Mouse (Mus musculus) MEL (cell line): Measurements from ENCODE around the gene Arhgap28. TPM values are rescaled to one million over a fixed set of nuclear protein-coding genes. Genes with fewer than 3 reads are reported as not detected.

ENCODE experiments used
- DNase-seq: peaks from one replicate; pipeline ENCODE4 v3.0.0; 2011; ENCODE audit warnings: low read depth, low spot score
- H3K27ac ChIP-seq: 2 replicates; pipeline ENCODE4 v1.5.1; 2012; ENCODE audit warnings: low read depth, mild to moderate bottlenecking, control low read depth, low read length, moderate library complexity; ENCODE audit not compliant: control insufficient read depth
- H3K27me3 ChIP-seq, 2 experiments: fragments of 150-350 bp in 1 of 2; sonication (generic) in 1 of 2; 2 replicates each; pipeline ENCODE4 v1.6.1; 2012; ENCODE audit warnings: low read length in 2 of 2, mild to moderate bottlenecking in 2 of 2, improper control_type of control experiment in 1 of 2, moderate library complexity in 1 of 2; ENCODE audit not compliant: insufficient read depth in 2 of 2, control insufficient read depth in 1 of 2
- H3K36me3 ChIP-seq, 2 experiments: 2 replicates each; pipeline ENCODE4 v1.6.1; 2012 to 2014; ENCODE audit warnings: low read length in 2 of 2, improper control_type of control experiment in 1 of 2, inconsistent platforms in 1 of 2, mild to moderate bottlenecking in 1 of 2; ENCODE audit not compliant: insufficient read depth in 2 of 2, control insufficient read depth in 1 of 2
- H3K4me1 ChIP-seq, 2 experiments: fragments of 150-350 bp in 1 of 2; sonication (generic) in 1 of 2; 2 replicates each; pipeline ENCODE4 v1.6.1; 2012; ENCODE audit warnings: low read length in 2 of 2, improper control_type of control experiment in 1 of 2, mild to moderate bottlenecking in 1 of 2; ENCODE audit not compliant: insufficient read depth in 2 of 2, control insufficient read depth in 1 of 2
- H3K4me3 ChIP-seq, 2 experiments: fragments of 150-350 bp in 1 of 2; sonication (generic) in 1 of 2; 2 replicates each; pipeline ENCODE4 v1.5.1; 2012; ENCODE audit warnings: low read depth in 2 of 2, low read length in 2 of 2, mild to moderate bottlenecking in 2 of 2, moderate library complexity in 2 of 2, control low read depth in 1 of 2, improper control_type of control experiment in 1 of 2; ENCODE audit not compliant: control insufficient read depth in 1 of 2, insufficient read depth in 1 of 2
- H3K79me2 ChIP-seq: 2 replicates; pipeline ENCODE4 v1.6.1; 2012; ENCODE audit warnings: mild to moderate bottlenecking, low read length, moderate library complexity; ENCODE audit not compliant: control insufficient read depth, poor library complexity, insufficient read depth
- H3K9ac ChIP-seq: 2 replicates; pipeline ENCODE4 v1.6.1; 2012; ENCODE audit warnings: low read depth, mild to moderate bottlenecking, control low read depth, low read length, moderate library complexity; ENCODE audit not compliant: control insufficient read depth, poor library complexity, severe bottlenecking
- H3K9me3 ChIP-seq: fragments of 150-350 bp; sonication (generic); replicated peaks from 2 replicates; pipeline ENCODE4 v1.6.1; 2012; ENCODE audit warnings: mild to moderate bottlenecking, low read length, improper control_type of control experiment, moderate library complexity; ENCODE audit not compliant: insufficient read depth
- CHD1 ChIP-seq: IDR thresholded peaks from 2 replicates; pipeline ENCODE4 v1.6.1; 2012; ENCODE audit warnings: low read depth, mild to moderate bottlenecking, inconsistent platforms, low read length, improper control_type of control experiment
- CHD2 ChIP-seq: IDR thresholded peaks from 2 replicates; pipeline ENCODE4 v1.6.1; 2011; ENCODE audit warnings: low read length, improper control_type of control experiment
- E2F4 ChIP-seq: IDR thresholded peaks from 2 replicates; pipeline ENCODE4 v1.6.1; 2011; ENCODE audit warnings: low read depth, low read length, improper control_type of control experiment, borderline replicate concordance
- ELF1 ChIP-seq: IDR thresholded peaks from 2 replicates; pipeline ENCODE4 v1.6.1; 2014; ENCODE audit warnings: low read depth, mild to moderate bottlenecking, inconsistent platforms, low read length, improper control_type of control experiment, moderate library complexity
- EP300 ChIP-seq, 2 experiments: IDR thresholded peaks; 2 replicates each; pipeline ENCODE4 v1.6.1; 2011; ENCODE audit warnings: improper control_type of control experiment in 2 of 2, low read length in 2 of 2, low read depth in 1 of 2, mild to moderate bottlenecking in 1 of 2
- ETS1 ChIP-seq: IDR thresholded peaks from 2 replicates; pipeline ENCODE4 v1.6.1; 2012; ENCODE audit warnings: low read depth, mild to moderate bottlenecking, inconsistent platforms, low read length, improper control_type of control experiment, moderate library complexity
- GABPA ChIP-seq: IDR thresholded peaks from 2 replicates; pipeline ENCODE4 v1.6.1; 2012; ENCODE audit warnings: low read depth, mild to moderate bottlenecking, inconsistent platforms, low read length, improper control_type of control experiment, moderate library complexity
- GATA1 ChIP-seq: IDR thresholded peaks from 2 replicates; pipeline ENCODE4 v1.6.1; 2011; ENCODE audit warnings: low read depth, low read length, improper control_type of control experiment
- HCFC1 ChIP-seq: IDR thresholded peaks from 2 replicates; pipeline ENCODE4 v1.6.1; 2012; ENCODE audit warnings: low read depth, mild to moderate bottlenecking, inconsistent platforms, low read length, improper control_type of control experiment, moderate library complexity
- JUND ChIP-seq: IDR thresholded peaks from 2 replicates; pipeline ENCODE4 v1.6.1; 2011; ENCODE audit warnings: low read depth, mild to moderate bottlenecking, improper control_type of control experiment, low read length
- MAX ChIP-seq: IDR thresholded peaks from 2 replicates; pipeline ENCODE4 v1.6.1; 2011; ENCODE audit warnings: low read length, improper control_type of control experiment
- MEF2A ChIP-seq: IDR thresholded peaks from 2 replicates; pipeline ENCODE4 v1.6.1; 2014; ENCODE audit warnings: low read depth, mild to moderate bottlenecking, inconsistent platforms, low read length, improper control_type of control experiment; ENCODE audit not compliant: poor library complexity, insufficient replicate concordance, severe bottlenecking; ENCODE audit errors: extremely low read depth
- MXI1 ChIP-seq: IDR thresholded peaks from 2 replicates; pipeline ENCODE4 v1.6.1; 2011; ENCODE audit warnings: mild to moderate bottlenecking, low read depth, low read length, improper control_type of control experiment
- MYB ChIP-seq: IDR thresholded peaks from 2 replicates; pipeline ENCODE4 v1.6.1; 2011; ENCODE audit warnings: mild to moderate bottlenecking, low read depth, low read length, improper control_type of control experiment
- NELFE ChIP-seq: IDR thresholded peaks from 2 replicates; pipeline ENCODE4 v1.6.1; 2011; ENCODE audit warnings: low read depth, low read length, improper control_type of control experiment
- NRF1 ChIP-seq: IDR thresholded peaks from 2 replicates; pipeline ENCODE4 v1.6.1; 2014; ENCODE audit warnings: low read depth, mild to moderate bottlenecking, inconsistent platforms, low read length, improper control_type of control experiment, moderate library complexity; ENCODE audit not compliant: poor library complexity, insufficient read depth, severe bottlenecking
- POLR2AphosphoS5 ChIP-seq: IDR thresholded peaks from 2 replicates; pipeline ENCODE4 v1.6.1; 2012; ENCODE audit warnings: low read depth, borderline replicate concordance, mild to moderate bottlenecking, inconsistent platforms, low read length, moderate library complexity, mixed read lengths
- RCOR1 ChIP-seq: IDR thresholded peaks from 2 replicates; pipeline ENCODE4 v1.6.1; 2012; ENCODE audit warnings: low read depth, mild to moderate bottlenecking, inconsistent platforms, low read length, improper control_type of control experiment
- SMC3 ChIP-seq: IDR thresholded peaks from 2 replicates; pipeline ENCODE4 v1.6.1; 2011; ENCODE audit warnings: low read depth, low read length, improper control_type of control experiment
- TAL1 ChIP-seq: IDR thresholded peaks from 2 replicates; pipeline ENCODE4 v1.6.1; 2012; ENCODE audit warnings: mild to moderate bottlenecking, inconsistent platforms, low read length, moderate library complexity, mixed read lengths
- UBTF ChIP-seq: IDR thresholded peaks from 2 replicates; pipeline ENCODE4 v1.6.1; 2012; ENCODE audit warnings: low read depth, mild to moderate bottlenecking, inconsistent platforms, low read length, improper control_type of control experiment, moderate library complexity, borderline replicate concordance; ENCODE audit not compliant: insufficient read depth
- USF2 ChIP-seq, 2 experiments: IDR thresholded peaks; 2 replicates each; pipeline ENCODE4 v1.6.1; 2011 to 2012; ENCODE audit warnings: improper control_type of control experiment in 2 of 2, low read length in 2 of 2, borderline replicate concordance in 1 of 2, inconsistent platforms in 1 of 2, low read depth in 1 of 2, mild to moderate bottlenecking in 1 of 2; ENCODE audit not compliant: insufficient read depth in 1 of 2
- ZC3H11A ChIP-seq: IDR thresholded peaks from 2 replicates; pipeline ENCODE4 v1.6.1; 2012; ENCODE audit warnings: low read depth, mild to moderate bottlenecking, inconsistent platforms, low read length, improper control_type of control experiment
- ZNF384 ChIP-seq: IDR thresholded peaks from 2 replicates; pipeline ENCODE4 v1.6.1; 2012; ENCODE audit warnings: low read depth, mild to moderate bottlenecking, inconsistent platforms, low read length, improper control_type of control experiment
- polyA plus RNA-seq, 2 experiments: library from polyadenylated mRNA; stranded (reverse) in 1 of 2; unstranded in 1 of 2; fragments of >175 nt in 1 of 2; fragments of >200 nt in 1 of 2; gene quantifications; 2 replicates each; pipeline versions ENCODE4 v1.2.1 to v1.2.4; 2012; ENCODE audit warnings: low replicate concordance in 2 of 2, low read depth in 1 of 2; ENCODE audit not compliant: insufficient read length in 2 of 2, insufficient read depth in 1 of 2, missing spikeins in 1 of 2
- total RNA-seq: library from RNA; depleted of rRNA; stranded (reverse); fragments of 300-350 nt; gene quantifications from 2 replicates; pipeline ENCODE4 v1.2.3, GENCODE M21; 2012

Gene Arhgap28
- total and polyA plus RNA-seq, 3 experiments: not detected

DNA sequence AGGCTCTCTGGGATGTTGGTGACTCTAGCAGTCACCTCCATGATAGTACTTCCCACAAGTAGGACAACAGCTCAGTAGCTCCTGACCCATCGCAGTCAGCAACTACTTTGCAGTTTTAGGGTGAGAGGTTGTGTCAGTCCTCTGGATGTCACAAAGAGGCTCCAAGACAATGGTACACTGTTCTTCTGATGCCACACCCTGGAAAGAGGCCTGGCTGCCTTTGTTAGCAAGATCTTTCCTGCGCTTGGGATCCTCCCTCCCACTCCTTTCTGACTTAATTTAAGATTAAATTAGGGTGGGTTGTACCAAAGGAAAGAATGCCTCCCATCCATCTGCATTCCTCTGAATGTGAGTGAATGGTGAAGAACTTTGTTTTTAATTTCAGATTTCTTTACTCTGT, 87.0 kb downstream of the Arhgap28 start:
- Histone ChIP-seq H3K4me3 (no peak overlapping the region), H3K36me3 (no peaks in the 10 kb centered on the region), H3K9ac (no peak overlapping the region), H3K9me3 (no peaks in the 10 kb centered on the region), H3K79me2 (no peaks in the 10 kb centered on the region), H3K27ac (no peak overlapping the region), H3K4me1 (no peaks in the 10 kb centered on the region), H3K27me3 (no peaks in the 10 kb centered on the region)
- no peak for TF ChIP-seq USF2 (IDR thresholded peaks at IDR 0.05; ENCODE audit: borderline replicate concordance in 1 of 2, insufficient read depth in 1 of 2, low read depth in 1 of 2, low read length in 2 of 2)
- no peak for TF ChIP-seq E2F4
- no peak for TF ChIP-seq MXI1
- no peak for TF ChIP-seq TAL1
- DNase-seq: no peak

DNA sequence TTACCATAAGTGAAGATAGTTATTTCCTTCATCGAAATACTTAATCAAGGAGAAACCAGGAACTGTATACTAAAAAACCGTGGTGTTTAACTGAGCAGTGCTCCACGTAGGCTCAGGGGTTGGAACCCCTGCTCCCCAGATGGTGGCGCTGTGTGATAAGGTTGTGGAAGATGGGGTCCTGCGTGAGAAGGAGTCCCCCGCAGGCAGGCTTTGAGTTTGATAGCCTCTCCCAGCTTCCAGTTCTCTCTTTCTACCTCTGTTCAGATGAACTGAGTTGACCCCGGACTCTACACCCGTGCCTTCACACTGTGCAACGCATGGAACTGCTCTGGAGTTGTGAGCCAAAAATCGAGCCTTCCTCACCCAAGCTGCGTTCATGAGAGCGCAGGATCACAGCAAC, 91.3 kb downstream of the Arhgap28 start:
- Histone ChIP-seq H3K36me3 (no peaks in the 10 kb centered on the region), H3K9me3 (no peaks in the 10 kb centered on the region), H3K27ac (no peak overlapping the region), H3K79me2 (no peaks in the 10 kb centered on the region), H3K4me3 (no peak overlapping the region), H3K4me1 (no peaks in the 10 kb centered on the region), H3K27me3 (no peaks in the 10 kb centered on the region), H3K9ac (no peak overlapping the region)
- no peak for DNase-seq
- no peak for TF ChIP-seq EP300 (IDR thresholded peaks at IDR 0.05; ENCODE audit: low read depth in 1 of 2, low read length in 2 of 2)
- no peak for TF ChIP-seq ETS1
- TF ChIP-seq MYB: no peak
- no peak for TF ChIP-seq GABPA
- no peak for TF ChIP-seq ELF1
- TF ChIP-seq CHD1: no peak
- TF ChIP-seq POLR2AphosphoS5: no peak
- no peak for TF ChIP-seq HCFC1

DNA sequence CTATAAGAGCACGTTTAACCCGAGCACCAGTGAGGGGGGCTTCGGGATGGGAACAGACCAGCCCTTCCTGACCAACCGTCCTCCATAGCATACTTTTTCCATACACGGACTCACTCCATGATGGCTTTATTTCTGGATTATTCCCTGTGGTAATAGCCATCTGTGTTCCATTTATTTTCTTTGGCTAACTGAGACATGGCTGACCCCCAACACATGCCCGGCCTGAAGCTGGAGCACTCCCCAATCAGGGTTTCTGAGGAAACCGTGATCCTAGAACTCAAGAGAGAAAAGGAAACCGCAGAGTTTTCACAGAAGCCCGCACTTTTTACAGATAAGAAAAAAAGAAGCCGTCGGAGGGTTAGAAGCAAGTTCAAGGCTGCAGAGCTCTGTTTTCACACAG, 91.9 kb downstream of the Arhgap28 start:
- no peak overlapping the region for H3K27ac ChIP-seq
- no peaks in the 10 kb centered on the region for H3K27me3 ChIP-seq
- no peaks in the 10 kb centered on the region for H3K79me2 ChIP-seq
- H3K9me3 ChIP-seq: no peaks in the 10 kb centered on the region
- DNase-seq: no peak
- H3K36me3 ChIP-seq: no peaks in the 10 kb centered on the region
- no peak for TF ChIP-seq MEF2A
- no peak for TF ChIP-seq CHD2
- no peak for TF ChIP-seq CHD1
- TF ChIP-seq JUND: no peak
- no peak for TF ChIP-seq E2F4
- no peak for TF ChIP-seq GATA1
- no peak for TF ChIP-seq SMC3
- TF ChIP-seq ZC3H11A: no peak
- no peak for TF ChIP-seq UBTF
- no peak for TF ChIP-seq EP300 (IDR thresholded peaks at IDR 0.05; ENCODE audit: low read depth in 1 of 2, low read length in 2 of 2)
- no peak for TF ChIP-seq RCOR1
- TF ChIP-seq ZNF384: no peak
- TF ChIP-seq NELFE: no peak
- TF ChIP-seq MAX: no peak
- no peak for TF ChIP-seq MXI1
- TF ChIP-seq POLR2AphosphoS5: no peak
- no peak for TF ChIP-seq ELF1
- TF ChIP-seq NRF1: no peak
- TF ChIP-seq, all 39 proteins: peak for 0
- Histone ChIP-seq H3K9ac (no peak overlapping the region), H3K4me1 (no peaks in the 10 kb centered on the region), H3K4me3 (no peak overlapping the region)
